Mouse (Mus musculus): ENCODE data around the gene 1700123L14Rik. TPM values are rescaled to one million over a fixed set of nuclear protein-coding genes. Genes with fewer than 3 reads are reported as not detected.
"Not testable (repeated sequence)": the region's sequence is repeated elsewhere in the genome, so short reads cannot be mapped to it uniquely, and the experiment has no call there.

Gene 1700123L14Rik
- polyA plus RNA-seq (2012; rRNA removed) = 0.06 and 0.18 TPM in 2 replicates

DNA sequence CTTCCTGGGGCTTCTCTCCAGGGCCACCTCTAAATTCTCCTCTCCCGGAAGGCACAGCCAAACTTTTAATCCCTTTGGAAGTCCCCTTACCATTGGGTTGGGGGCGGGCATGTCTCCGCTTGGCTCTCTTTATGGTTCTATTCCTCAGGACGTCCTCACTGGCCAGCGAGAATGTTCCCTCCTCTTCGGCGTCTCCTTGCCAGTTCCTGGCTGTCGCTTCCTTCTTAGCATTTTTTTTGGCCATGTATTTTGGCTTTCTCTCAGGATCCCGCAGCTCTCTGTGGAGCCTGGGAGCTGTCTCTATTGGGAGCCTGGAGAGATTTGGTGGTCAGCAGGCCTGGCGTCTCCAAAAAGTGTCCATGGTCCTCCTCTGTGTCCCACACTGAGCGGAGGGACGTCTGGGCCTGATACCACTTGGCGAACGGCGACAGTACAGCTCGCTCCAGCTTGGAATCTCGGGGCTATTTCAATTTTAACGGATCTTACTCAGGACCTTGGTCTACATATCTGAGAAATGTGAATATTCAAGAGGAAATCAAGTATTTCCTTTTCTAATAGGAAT lies at the start of gene 1700123L14Rik:
Gene 1700123L14Rik, minus strand, starts transcription at position 426 of the 562 bp plus-strand sequence.
- Histone ChIP-seq H3K27ac (ENCODE audit: insufficient read depth, low read length) (no peak within 1 kb of the TSS), H3K4me1 (ENCODE audit: control insufficient read depth, insufficient read depth, low read length) (no peaks in the 10 kb centered on the region; the same call in 1 of the 2 replicates), H3K27me3 (ENCODE audit: control insufficient read depth, insufficient read depth, low read length) (no peaks in the 10 kb centered on the region), H3K4me3 (replicated peaks; ENCODE audit: insufficient read depth, low read depth, low read length) (peak within 1 kb of the TSS; percentile 19)
- peak in 1 of 2 experiments; percentile 46 for DNase-seq
- TF ChIP-seq CTCF (IDR thresholded peaks at IDR 0.05; ENCODE audit: borderline replicate concordance, insufficient read depth, low read depth, low read length) = no peak
- 16% methylated on average over 18 of the region's 18 CpGs for WGBS

DNA sequence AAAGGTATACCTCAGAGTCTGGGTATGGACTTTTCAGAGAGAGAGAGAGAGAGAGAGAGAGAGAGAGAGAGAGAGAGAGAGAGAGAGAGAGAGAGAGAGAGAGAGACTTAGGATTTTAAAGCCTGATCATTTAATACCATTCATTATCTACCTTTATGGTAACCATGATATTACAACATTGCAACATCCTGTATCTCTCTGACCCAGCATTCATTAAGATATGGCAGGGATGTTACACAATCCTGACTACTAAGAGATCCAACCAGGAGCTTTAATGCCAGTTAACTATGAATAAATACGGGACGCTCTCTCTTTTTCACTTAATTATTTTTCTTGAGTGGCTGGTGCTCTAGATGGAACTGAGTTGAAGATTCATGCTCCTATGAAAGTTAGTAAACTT lies 39.4 kb upstream of the 1700123L14Rik start:
- no peak for DNase-seq
- Histone ChIP-seq H3K4me1 (ENCODE audit: control insufficient read depth, insufficient read depth, low read length) (no peaks in the 10 kb centered on the region), H3K27ac (ENCODE audit: insufficient read depth, low read length) (no peak overlapping the region), H3K27me3 (ENCODE audit: control insufficient read depth, insufficient read depth, low read length) (no peaks in the 10 kb centered on the region), H3K4me3 (replicated peaks; ENCODE audit: insufficient read depth, low read depth, low read length) (no peak overlapping the region)
- 95% methylated on average over 2 of the region's 2 CpGs for WGBS
- TF ChIP-seq CTCF (IDR thresholded peaks at IDR 0.05; ENCODE audit: borderline replicate concordance, insufficient read depth, low read depth, low read length) = no peak
- no peak for TF ChIP-seq POLR2A (IDR thresholded peaks at IDR 0.05; ENCODE audit: borderline replicate concordance, insufficient read depth, low read length)

DNA sequence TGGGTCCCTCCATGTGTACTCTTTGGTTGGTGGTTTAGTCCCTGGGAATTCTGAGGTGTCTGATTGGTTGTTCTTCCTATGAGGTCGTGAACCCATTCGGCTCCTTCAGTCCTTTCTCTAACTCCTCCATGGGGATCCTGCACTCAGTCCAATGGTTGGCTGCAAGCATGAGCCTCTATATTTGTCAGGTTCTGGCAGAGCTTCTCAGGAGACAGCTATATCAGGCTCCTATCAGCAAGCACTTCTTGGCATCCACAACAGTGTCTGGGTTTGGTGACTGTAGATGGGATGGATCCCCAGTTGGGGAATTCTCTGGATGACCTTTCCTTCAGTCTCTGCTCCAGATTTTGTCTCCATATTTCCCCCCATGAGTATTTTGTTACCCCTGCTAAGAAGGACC lies 32.9 kb upstream of the 1700123L14Rik start:
- H3K4me1 ChIP-seq (ENCODE audit: control insufficient read depth, insufficient read depth, low read length); H3K4me3 ChIP-seq (replicated peaks; ENCODE audit: insufficient read depth, low read depth, low read length); DNase-seq; H3K27me3 ChIP-seq (ENCODE audit: control insufficient read depth, insufficient read depth, low read length); H3K27ac ChIP-seq (ENCODE audit: insufficient read depth, low read length): not testable (repeated sequence)
- 76% methylated on average over 2 of the region's 2 CpGs for WGBS

DNA sequence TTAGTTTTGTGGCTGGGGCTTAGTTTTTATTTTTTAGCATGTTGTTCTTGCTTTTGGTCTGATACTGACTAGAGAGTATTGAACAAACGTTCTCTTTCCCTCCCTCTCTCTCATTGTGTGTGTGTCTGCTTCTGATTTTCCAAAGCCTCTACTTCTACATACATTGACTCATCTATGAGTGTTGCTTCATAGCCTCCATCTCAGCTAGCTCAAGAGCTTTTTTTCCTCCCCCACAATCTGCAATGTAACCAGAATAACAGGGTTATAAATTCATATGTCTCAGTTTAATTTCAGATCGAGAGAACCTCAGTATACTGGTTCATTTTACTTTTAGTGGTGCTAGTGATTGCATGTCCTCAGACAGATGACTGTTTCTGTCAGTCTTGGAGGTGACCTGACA lies 20.5 kb upstream of the 1700123L14Rik start:
- no peak overlapping the region for H3K4me3 ChIP-seq (replicated peaks; ENCODE audit: insufficient read depth, low read depth, low read length)
- DNase-seq = no peak
- no peaks in the 10 kb centered on the region for H3K27me3 ChIP-seq (ENCODE audit: control insufficient read depth, insufficient read depth, low read length)
- H3K27ac ChIP-seq (ENCODE audit: insufficient read depth, low read length) = no peak overlapping the region
- TF ChIP-seq POLR2A (IDR thresholded peaks at IDR 0.05; ENCODE audit: borderline replicate concordance, insufficient read depth, low read length) (no peak), CTCF (IDR thresholded peaks at IDR 0.05; ENCODE audit: borderline replicate concordance, insufficient read depth, low read depth, low read length) (no peak)
- no peaks in the 10 kb centered on the region for H3K4me1 ChIP-seq (ENCODE audit: control insufficient read depth, insufficient read depth, low read length)
- WGBS = 78% methylated on average over 2 of the region's 2 CpGs

DNA sequence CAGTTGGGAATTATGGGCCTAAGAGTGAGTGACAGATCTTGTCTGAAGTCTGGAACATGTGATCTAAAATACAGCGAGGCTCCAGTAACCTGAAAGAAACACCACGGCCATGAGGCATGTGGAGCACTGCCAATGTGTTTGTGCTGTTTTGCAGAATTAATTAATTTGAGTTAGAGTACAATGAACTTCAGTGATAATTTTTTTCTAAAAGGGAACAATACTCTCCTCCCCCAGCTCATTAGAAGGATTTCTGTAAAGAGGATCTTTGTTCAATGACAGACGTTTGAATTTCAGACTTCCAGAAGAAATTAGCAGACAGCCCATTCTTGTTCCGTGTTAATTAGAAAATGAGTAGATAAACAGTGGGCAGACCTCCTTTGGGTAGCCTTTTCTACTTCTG lies 17.3 kb upstream of the 1700123L14Rik start:
- WGBS = 19% methylated on average over 4 of the region's 4 CpGs
- Histone ChIP-seq H3K4me3 (replicated peaks; ENCODE audit: insufficient read depth, low read depth, low read length) (no peak overlapping the region), H3K27ac (ENCODE audit: insufficient read depth, low read length) (no peak overlapping the region), H3K4me1 (ENCODE audit: control insufficient read depth, insufficient read depth, low read length) (no peaks in the 10 kb centered on the region), H3K27me3 (ENCODE audit: control insufficient read depth, insufficient read depth, low read length) (no peaks in the 10 kb centered on the region)
- TF ChIP-seq CTCF (IDR thresholded peaks at IDR 0.05; ENCODE audit: borderline replicate concordance, insufficient read depth, low read depth, low read length) (no peak), POLR2A (IDR thresholded peaks at IDR 0.05; ENCODE audit: borderline replicate concordance, insufficient read depth, low read length) (no peak)
- peak in 1 of 2 experiments; percentile 8 for DNase-seq

DNA sequence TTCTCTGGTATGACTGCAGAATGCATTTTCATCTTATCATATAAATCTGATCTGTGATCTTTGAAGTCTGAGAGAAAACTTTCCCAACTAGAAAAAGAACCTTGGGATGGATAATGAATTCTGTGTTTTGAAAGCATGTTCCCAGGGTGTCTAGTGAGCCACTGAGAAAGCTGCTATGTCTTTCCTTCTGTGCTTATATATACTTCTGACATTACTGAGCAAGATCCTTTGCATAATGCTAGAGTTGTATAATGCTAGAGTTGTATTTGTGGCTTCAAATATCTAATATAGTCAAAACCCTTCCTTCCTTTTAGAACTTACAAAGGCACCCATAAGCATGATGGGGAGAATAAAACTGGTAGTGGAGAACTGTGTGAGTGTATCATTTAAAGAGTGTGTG lies 12.5 kb upstream of the 1700123L14Rik start:
- Histone ChIP-seq H3K4me1 (ENCODE audit: control insufficient read depth, insufficient read depth, low read length) (no peaks in the 10 kb centered on the region), H3K4me3 (replicated peaks; ENCODE audit: insufficient read depth, low read depth, low read length) (no peak overlapping the region), H3K27ac (ENCODE audit: insufficient read depth, low read length) (no peak overlapping the region), H3K27me3 (ENCODE audit: control insufficient read depth, insufficient read depth, low read length) (no peaks in the 10 kb centered on the region)
- TF ChIP-seq POLR2A (IDR thresholded peaks at IDR 0.05; ENCODE audit: borderline replicate concordance, insufficient read depth, low read length) (no peak), CTCF (IDR thresholded peaks at IDR 0.05; ENCODE audit: borderline replicate concordance, insufficient read depth, low read depth, low read length) (no peak)
- no peak for DNase-seq

DNA sequence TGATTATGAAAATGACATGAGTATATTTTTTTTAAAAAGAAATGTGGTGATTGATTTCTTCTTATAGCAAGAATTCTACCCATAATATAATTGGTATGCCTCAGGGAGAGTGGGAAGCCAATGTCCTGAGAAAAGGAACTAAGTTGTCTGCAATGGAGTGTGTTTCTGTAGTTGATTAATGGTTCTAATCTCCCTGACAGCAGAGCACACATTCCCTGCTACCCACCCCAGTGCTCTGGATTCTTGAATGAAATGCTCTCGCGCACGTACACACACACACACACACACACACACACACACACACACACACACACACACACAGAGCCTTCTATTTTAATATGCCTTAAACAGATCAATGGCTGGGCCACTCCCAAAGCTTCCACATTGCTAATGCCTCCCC lies 7.6 kb upstream of the 1700123L14Rik start:
- Histone ChIP-seq H3K4me3 (replicated peaks; ENCODE audit: insufficient read depth, low read depth, low read length) (no peak overlapping the region), H3K4me1 (ENCODE audit: control insufficient read depth, insufficient read depth, low read length) (no peaks in the 10 kb centered on the region), H3K27ac (ENCODE audit: insufficient read depth, low read length) (no peak overlapping the region), H3K27me3 (ENCODE audit: control insufficient read depth, insufficient read depth, low read length) (no peaks in the 10 kb centered on the region)
- 98% methylated on average over 3 of the region's 3 CpGs for WGBS
- TF ChIP-seq CTCF (IDR thresholded peaks at IDR 0.05; ENCODE audit: borderline replicate concordance, insufficient read depth, low read depth, low read length) (no peak), POLR2A (IDR thresholded peaks at IDR 0.05; ENCODE audit: borderline replicate concordance, insufficient read depth, low read length) (no peak)
- DNase-seq = no peak

DNA sequence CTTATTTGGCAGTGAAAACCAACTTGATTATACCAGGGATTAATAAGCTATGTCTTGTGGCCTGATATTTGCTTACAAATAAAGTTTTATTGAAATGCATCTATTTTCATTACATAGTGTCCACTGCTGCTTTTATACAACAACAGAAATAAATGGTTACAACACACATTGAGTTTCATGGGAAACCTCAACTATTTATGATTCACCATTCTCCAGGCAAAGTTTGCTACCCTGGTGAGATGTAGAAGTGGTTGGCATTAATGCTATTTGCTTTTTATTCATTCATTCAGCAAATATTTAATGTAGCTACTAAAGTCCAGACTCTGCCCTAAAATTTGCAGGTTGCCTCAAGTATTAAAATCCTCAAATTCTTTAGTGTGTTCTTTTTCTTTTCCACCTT lies 988 bp upstream of the 1700123L14Rik start:
- TF ChIP-seq POLR2A (IDR thresholded peaks at IDR 0.05; ENCODE audit: borderline replicate concordance, insufficient read depth, low read length) = no peak
- no peak for TF ChIP-seq CTCF (IDR thresholded peaks at IDR 0.05; ENCODE audit: borderline replicate concordance, insufficient read depth, low read depth, low read length)
- no peak overlapping the region for H3K27ac ChIP-seq (ENCODE audit: insufficient read depth, low read length)
- H3K27me3 ChIP-seq (ENCODE audit: control insufficient read depth, insufficient read depth, low read length) = no peaks in the 10 kb centered on the region
- H3K4me1 ChIP-seq (ENCODE audit: control insufficient read depth, insufficient read depth, low read length) = no peaks in the 10 kb centered on the region; the same call in 1 of the 2 replicates
- no peak overlapping the region for H3K4me3 ChIP-seq (replicated peaks; ENCODE audit: insufficient read depth, low read depth, low read length)
- no peak for DNase-seq

Data from cerebellum, adult 2 months (tissue).